Mouse (Mus musculus) T-helper 1 cell (primary cell): ENCODE data around the gene Gipc2.

Experiments
- in situ Hi-C: fragments of 300-600 bp; cut with MboI, MseI; formaldehyde crosslinking; loops from one replicate; pipeline ENCODE4 v1.15.1; 2025; ENCODE audit warnings: high pct_unique_total_duplicates

The Gipc2 gene

GRCm38 (mm10) chr3:152190679-152191477 lies 24.8 kb upstream of the Gipc2 start:
- in situ Hi-C loops: no loop called here

GRCm38 (mm10) chr3:152189306-152189705 lies 23.3 kb upstream of the Gipc2 start:
- in situ Hi-C loops: no loop called here

GRCm38 (mm10) chr3:152186106-152186505 lies 20.1 kb upstream of the Gipc2 start:
- in situ Hi-C loops: no loop called here

GRCm38 (mm10) chr3:152183522-152183921 lies 17.5 kb upstream of the Gipc2 start:
- in situ Hi-C loops: no loop called here

DNA sequence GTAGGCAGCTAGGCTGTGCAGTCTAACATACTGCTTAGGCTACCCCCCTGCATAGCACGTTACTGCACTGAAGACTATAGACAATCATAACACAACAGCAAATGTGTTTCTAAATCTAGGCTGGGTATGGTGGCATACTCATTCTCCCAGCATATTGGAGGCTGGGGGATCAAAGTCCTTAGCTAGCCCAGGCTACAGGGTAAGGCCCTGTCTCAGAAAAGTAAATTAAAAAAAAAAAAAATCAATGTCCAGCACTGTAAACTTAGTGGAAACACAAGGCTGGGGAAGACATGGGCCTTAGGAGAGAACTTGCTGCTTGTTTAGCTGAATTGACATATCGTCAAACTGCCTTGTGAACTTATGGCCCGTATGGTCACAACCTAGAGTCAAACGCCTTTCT lies 14.6 kb upstream of the Gipc2 start:
- in situ Hi-C loops: no loop called here

DNA sequence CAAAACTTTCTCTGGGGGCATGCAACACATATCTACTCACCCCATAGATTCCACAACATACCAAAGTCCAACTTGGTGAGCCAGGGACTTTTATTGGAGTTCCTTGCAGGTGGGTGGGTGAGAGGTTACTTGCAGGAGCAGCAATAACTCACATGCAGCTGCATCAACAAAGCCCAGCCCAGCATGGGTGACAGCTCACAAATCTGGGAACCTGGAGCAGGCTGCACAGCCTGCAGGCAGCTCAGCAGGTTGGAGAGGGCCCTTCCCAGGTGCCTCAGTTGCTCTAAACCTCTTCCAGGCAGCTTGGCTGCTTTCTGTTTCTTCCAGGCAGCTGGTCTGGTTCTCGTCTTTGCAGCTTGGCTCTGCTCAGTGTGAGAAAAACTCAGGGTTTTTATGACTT lies 13.3 kb upstream of the Gipc2 start:
- in situ Hi-C loops: loop anchor here (5.0 kb wide), 1 partner anchor 67 kb away; no protein-coding TSS in a partner anchor

GRCm38 (mm10) chr3:152178816-152179215 lies 12.8 kb upstream of the Gipc2 start:
- in situ Hi-C loops: loop anchor here (5.0 kb wide), 1 partner anchor 67 kb away; no protein-coding TSS in a partner anchor

- in situ Hi-C loops: no loop called here
These were observed 6.4 kb upstream of the Gipc2 start for GRCm38 (mm10) chr3:152172322-152172935.

DNA sequence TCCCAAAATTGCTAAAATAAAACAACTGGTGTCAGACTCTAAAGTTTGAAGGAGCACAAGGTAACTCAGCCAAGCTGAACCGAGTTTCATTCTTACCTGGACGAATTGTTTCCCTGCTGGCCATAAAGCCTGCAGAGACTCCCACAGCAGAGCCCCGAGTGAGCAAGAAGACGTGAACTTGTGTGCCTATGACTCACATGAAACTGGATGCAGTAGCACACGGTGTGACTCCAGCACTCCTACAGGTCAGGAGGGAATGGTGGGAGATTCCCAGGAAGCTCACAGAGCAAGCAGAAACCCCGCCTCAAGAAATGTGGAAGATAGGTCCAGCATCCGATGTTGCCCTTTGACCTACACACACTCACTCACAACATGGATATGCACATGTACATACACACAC lies 5.8 kb upstream of the Gipc2 start:
- in situ Hi-C loops: no loop called here

- in situ Hi-C loops: no loop called here
These were observed 5.2 kb upstream of the Gipc2 start for GRCm38 (mm10) chr3:152171236-152171635.

- in situ Hi-C loops: no loop called here
These were observed 4.4 kb upstream of the Gipc2 start for GRCm38 (mm10) chr3:152170407-152170806.

- in situ Hi-C loops: no loop called here
These were observed 2.0 kb upstream of the Gipc2 start for GRCm38 (mm10) chr3:152168007-152168406.

DNA sequence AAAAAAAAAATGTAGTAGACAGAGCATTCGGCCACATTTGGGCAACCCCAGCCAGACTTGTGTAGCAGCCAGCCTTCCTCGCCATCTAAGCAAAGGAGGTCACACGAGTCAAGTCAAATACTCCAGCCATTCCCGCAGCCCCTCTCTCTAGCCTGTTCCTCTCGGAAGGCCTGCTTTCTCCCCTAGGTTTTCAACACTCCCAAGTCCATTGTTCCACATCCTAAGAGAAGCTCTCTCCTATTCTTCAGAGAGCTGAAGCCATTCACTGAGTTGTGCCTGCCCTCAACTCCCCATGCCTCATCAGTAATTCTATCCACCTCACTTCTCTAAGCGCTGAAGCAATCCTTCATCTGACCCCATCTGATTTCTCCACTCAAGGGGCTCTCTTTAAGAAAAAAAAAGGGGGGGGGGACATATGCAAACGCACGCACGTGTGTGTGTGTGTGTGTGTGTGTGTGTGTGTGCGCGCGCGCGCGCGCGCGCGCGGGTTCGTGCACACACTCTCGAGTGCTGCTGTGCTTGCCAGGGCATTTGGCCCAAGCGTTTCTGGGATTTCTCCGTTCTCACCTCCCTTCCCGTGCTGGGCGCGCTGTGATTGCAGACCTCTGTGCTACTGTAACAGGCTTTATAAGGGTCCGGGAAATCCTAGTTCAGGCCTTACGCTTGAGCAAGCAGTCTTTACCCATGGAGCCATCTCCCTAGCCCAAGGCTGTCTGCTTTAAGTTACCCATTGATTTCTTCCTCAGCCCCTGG lies 845 bp upstream of the Gipc2 start:
- in situ Hi-C loops: no loop called here

- in situ Hi-C loops: no loop called here
These were observed 505 bp downstream of the Gipc2 start for GRCm38 (mm10) chr3:152165351-152166098.

- in situ Hi-C loops: no loop called here
These were observed 1.0 kb downstream of the Gipc2 start for GRCm38 (mm10) chr3:152165014-152165350.

DNA sequence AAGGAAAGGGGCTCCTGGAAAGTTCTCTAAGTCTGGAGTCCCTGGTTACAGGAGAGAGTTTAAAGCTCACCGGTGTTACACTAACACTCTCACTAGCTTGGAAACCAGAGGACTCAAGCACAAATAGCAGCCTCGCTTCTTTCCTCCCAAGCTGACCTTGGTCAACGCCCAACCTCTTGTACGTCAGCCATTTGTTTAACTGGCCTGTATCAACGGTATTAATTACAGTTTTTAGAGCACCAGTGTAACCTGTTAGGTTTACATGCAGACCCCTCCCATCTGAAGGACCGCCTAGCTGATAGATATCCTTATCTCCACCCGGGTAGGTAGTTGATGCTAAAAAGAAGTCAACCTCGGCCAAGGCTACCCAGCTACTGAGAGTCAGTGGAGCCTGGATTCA lies 2.7 kb downstream of the Gipc2 start:
- in situ Hi-C loops: no loop called here

DNA sequence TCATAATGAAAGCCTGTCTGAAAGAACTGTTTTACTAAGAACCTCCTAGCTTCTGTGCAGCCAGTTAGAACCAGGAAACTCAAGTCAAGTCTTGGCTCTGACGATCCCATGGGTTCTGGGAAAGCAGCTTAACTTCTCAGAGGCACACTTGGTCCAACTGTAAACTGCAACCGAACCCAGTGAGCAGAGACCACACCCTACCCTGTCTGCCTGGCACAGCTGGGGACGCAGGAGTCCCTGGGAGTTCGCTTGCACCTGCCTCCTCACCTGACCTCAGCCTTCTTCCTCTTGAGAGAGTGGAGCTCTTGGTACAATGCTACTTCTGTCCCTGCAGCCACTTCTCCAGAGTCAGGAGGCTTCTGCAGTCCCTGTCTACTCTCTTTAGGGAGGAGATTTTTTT lies 5.4 kb downstream of the Gipc2 start:
- in situ Hi-C loops: no loop called here

DNA sequence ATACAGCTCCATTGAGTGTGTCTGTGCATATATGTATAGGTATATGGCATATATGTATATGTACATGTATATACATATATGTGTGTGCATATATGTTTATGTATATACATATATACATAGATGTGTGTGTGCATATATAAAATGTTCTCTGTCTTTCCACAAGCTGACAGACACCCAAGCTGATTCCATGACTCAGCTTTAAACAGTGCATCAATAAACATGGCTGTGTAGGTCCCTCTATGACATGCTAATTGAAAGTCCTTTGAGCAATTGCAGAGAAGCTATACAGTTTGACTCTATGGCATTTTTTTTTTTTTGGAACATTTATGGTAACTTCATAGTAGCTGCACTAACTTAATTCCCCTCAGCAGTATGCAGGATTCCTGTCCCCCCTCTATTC lies 6.7 kb downstream of the Gipc2 start:
- in situ Hi-C loops: no loop called here

DNA sequence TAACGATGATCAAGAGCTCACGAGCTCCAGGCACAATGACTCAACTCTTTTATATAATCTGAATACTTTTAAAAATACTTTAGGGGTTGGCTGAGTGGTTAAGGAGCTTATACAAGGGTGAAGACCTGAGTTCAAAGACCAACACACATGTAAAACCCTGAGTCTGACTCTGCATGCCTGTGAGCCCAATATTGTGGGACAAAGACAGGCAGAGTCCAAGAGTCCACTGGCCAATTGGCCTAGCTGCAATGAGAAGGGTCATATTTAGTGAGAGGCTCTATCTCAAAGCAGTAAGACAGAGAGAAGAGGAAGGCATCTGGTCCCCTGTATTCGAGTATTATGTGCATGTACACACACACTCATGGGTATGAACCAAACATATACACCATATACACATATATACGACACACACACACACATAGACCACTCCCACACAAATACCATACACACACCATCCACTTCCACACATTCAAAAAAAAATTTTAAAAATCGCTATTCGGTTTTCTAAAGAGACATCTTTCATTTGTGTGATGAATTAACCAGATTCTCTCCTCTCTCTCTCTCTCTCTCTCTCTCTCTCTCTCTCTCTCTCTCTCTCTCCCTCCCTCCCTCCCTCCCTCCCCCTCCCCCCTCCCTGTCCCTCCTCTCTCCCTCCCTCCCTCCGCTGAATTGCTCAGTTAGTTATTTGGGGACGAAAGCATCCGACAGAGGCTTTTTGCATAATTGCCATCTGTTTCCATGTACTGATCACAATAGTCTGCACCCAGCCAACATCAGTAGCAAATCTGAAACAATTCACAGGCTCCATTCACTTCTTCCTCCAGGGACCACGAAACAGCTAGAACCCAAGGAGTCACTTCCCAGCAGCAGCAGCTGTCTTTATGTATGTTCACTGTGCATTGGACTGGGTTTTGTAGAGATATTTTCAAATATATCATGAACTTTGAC lies 7.4 kb downstream of the Gipc2 start:
- in situ Hi-C loops: no loop called here

- in situ Hi-C loops: no loop called here
These were observed 9.1 kb downstream of the Gipc2 start for GRCm38 (mm10) chr3:152156816-152157496.
